Mouse (Mus musculus): ENCODE measurements around the gene Helz.
"Not testable (repeated sequence)": the region's sequence is repeated elsewhere in the genome, so short reads cannot be mapped to it uniquely, and the experiment has no call there.

Helz gene

GRCm38 (mm10) chr11:107547351-107548203 lies at the start of gene Helz:
Helz (plus strand) TSS chr11:107547930.
- peak; percentile 60 to 73 for DNase-seq (ENCODE audit: low spot score in 2 of 2)

DNA sequence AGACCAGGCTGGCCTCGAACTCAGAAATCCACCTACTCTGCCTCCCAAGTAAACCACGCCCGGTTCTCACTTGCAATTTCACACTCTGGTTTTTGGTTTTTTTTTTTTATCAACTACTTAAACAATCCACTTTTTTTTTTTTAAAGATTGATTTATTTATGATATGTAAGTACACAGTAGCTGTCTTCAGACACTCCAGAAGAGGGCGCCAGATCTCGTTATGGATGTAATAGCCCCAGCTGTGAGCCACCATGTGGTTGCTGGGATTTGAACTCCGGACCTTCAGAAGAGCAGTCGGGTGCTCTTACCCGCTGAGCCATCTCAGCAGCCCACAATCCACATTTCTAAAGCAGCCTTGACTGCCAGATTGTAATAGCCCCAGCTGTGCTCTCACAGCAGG lies 44.9 kb upstream of the Helz start:
- DNase-seq (ENCODE audit: low spot score in 2 of 2) = no peak

DNA sequence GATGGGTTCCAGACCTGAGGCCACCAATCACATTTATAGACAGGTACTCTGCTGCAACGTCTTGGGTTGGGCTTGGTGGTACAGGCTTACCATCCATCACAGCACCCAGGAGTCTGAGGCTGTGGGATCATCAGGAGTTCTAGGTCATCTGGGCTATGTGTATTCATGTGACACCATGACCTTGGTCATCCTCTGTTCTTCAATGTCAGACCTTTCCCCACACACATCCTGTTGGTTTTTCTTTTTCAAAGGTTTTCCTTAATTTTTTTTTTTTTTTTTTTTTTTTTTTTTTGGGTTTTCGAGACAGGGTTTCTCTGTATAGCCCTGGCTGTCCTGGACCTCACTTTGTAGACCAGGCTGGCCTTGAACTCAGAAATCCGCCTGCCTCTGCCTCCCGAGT lies 43.4 kb upstream of the Helz start:
- DNase-seq (ENCODE audit: low spot score in 2 of 2) = not testable (repeated sequence)

DNA sequence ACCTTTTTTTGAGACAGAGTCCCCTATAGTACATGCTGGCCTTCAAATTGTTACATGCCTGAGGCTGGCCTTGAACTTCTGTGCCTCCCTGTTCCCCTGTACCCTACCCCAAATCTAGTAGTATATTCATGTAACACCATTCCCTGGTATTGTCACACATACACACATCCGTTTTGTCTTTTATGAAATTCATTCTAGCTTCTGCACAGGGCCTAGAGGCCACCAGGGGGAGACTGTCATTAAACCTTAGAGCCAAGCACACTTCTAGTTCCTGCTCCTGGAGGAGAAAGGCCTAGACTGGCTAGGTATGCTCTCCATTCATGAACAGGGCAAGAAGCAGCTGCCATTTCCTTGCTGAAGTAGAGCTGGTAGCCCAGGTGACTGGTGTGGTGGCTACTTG lies 41.5 kb upstream of the Helz start:
- peak in 1 of 2 experiments; percentile 42 for DNase-seq (ENCODE audit: low spot score in 2 of 2)

DNA sequence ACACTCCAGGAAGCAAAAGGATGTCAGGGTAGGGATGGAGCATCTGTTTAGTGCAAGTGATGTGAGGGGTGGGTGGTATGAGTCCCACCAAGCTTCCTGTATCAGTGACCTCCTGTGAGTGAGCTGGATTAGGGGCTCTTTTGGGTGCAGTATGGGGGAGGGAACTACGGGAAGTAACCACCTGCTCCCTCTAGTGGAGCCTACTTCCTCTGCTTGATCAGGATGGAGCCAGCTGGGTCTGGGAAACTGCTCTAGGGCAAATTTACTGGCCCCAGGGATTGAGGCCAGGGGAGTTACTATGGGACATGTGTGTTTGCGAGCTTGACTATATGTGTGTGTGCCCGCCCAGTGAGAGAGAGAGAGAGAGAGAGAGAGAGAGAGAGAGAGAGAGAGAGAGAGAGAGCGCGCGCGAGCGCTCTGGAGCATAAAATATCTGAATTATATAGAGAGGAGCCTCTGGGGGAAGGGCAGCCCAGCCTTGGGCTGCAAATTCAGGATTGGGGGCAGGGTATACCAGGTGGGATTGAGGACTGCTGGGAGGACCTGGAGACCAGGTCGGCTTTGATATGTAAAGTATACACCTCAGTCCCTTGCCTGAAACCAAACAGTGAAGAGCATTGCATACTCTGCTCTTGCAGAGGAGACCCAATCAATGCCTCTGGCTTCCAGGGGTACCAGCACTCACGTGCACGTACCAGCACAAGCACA lies 37.9 kb upstream of the Helz start:
- DNase-seq (ENCODE audit: low spot score in 2 of 2) = no peak

DNA sequence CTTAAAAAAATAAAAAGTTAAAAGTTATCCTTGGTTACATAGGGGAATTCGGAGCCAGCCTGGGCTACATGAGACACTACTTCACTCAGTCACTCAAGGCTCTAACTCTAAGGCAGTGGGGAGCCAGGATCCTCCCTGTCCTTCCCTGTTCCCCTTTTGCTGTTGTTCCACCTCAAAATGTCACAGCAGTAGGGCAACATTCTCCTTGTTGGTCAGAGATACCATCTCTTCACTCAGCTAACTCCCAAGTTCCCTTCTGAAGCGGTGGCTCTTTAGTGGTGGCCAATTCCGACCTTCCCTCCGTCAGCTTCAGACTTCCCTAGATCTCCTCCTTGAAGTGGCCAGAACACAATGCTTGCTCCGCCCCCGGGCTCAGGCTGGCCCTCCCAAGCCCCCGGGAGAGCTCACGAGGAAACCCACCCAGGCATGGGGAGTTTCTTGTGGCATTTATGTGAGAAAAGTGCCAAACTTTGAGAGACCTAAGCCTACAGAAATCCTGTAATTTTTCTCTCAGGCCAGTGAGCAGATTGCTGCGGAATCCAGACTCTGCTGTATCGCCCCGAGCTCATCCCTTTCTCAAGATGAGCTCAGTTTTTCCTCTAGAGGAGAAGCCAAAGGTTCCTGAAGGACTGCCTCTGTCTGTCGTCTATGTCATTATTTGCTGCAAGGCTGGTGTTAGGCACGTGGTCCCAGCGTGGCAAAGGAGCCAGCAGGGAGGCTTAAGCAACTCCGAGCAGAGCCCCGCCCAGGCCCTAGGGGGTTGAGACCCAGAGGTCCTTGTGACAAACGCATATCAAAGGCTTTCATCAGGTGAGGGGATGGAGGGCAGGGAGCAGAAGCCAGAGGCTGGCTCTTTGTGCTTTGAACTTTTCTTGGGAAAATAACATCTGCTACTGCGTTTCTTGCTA lies 37.1 kb upstream of the Helz start:
- DNase-seq (ENCODE audit: low spot score in 2 of 2) = peak in 1 of 2 experiments; percentile 26

- DNase-seq (ENCODE audit: low spot score in 2 of 2) = peak; percentile 31 to 79
Observed at GRCm38 (mm10) chr11:107511954-107512353, 35.8 kb upstream of the Helz start.

DNA sequence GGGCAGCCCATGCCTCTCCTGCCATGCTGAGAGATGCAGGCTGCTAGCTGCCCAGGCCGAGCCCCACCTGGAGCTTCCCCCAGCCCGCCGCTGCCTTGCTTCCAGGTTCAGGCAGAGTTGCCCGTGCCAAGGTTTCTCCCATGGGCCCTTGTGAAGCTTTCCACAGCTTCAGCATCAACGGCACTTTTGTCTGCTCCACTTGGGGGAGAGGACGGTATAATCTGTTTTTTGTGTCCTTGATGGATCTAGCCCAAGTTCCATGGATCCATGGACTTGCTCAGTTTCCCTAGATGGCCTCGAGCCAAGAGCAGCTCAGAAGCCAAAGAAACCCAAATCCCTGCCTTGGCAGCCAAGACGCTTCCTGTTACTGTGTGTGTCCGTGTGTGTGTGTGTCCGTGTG lies 34.7 kb upstream of the Helz start:
- DNase-seq (ENCODE audit: low spot score in 2 of 2) = no peak

- no peak for DNase-seq (ENCODE audit: low spot score in 2 of 2)
Observed at GRCm38 (mm10) chr11:107516387-107516786, 31.3 kb upstream of the Helz start.

DNA sequence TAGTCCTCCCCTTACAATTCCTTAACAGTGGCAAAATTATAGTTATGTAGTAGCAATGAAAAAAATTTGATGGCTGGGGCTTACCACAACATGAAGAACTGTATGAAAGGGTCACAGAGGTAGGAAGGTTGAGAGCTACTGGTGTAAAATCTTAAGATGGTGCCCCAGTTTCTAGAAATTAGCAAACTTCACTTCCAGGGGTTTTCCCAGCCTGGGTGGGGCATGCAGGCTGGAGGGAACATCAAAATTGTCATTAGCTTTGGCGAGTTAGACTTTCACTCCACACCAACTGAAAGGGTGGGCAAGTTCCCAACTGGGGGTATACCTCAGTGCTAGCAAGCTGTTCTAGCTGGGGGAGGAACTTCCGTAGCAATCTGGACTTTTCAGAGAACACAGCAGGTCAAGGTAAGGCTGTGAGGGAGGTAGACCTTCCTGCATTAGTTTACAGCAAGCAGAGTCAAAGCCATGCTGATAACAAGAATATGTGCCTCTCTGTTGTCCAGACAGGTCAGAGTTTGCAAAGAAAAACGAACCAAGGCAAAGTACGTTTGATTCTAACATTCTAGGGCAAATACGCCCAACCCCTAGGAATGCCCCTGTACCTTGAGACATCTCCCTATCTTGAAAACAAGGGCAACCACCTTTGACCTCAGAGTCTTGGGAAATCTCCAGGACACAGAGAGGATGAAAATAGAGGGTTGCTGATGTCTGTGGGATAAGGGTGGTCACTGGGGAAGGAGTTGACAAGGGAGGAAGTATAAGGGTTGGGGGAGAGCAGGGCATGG lies 28.9 kb upstream of the Helz start:
- DNase-seq (ENCODE audit: low spot score in 2 of 2) = no peak

- no peak for DNase-seq (ENCODE audit: low spot score in 2 of 2)
Observed at GRCm38 (mm10) chr11:107521153-107521552, 26.6 kb upstream of the Helz start.

- DNase-seq (ENCODE audit: low spot score in 2 of 2) = no peak
Observed at GRCm38 (mm10) chr11:107524966-107525365, 22.8 kb upstream of the Helz start.

- no peak for DNase-seq (ENCODE audit: low spot score in 2 of 2)
Observed at GRCm38 (mm10) chr11:107527632-107528031, 20.1 kb upstream of the Helz start.

DNA sequence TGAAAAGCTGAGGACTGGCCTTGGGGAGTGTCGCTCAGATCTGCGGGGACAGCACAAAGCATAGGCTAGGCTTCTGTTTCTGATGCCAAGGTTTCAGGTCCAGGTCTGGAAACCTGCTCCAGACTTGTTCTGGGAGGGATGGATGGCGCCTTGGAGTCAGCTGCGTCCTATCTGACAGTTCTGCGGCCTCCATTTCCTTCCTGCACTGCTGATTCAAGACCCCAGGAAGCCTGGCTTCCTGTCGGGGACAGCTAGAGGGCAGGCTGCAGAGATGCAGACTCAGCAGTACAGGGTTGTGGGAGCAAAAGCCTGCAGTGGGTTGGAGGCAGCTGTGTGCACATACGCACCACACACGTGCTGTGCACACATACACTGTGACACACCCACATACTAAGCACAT lies 18.4 kb upstream of the Helz start:
- DNase-seq (ENCODE audit: low spot score in 2 of 2) = peak in 1 of 2 experiments; percentile 29

DNA sequence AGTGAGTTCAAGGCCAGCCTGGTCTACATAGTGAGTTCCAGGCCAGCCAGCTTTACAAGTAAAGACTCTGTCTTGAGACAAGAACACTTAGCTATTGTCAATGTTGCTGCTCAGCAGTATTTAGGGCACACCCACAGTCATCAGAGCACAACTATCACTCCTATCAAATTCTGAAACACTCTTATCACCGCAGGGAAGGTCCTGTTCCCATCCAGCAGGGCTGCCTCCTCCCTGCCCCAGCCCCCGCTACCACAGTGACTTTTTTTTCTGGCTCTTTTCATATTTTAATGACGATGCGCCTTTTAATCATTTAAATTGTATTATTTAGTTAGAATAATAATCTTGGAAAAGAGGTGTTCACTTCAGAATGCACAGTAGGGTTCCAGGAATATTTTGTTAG lies 16.3 kb upstream of the Helz start:
- DNase-seq (ENCODE audit: low spot score in 2 of 2) = no peak

GRCm38 (mm10) chr11:107532271-107532670 lies 15.5 kb upstream of the Helz start:
- DNase-seq (ENCODE audit: low spot score in 2 of 2) = no peak

DNA sequence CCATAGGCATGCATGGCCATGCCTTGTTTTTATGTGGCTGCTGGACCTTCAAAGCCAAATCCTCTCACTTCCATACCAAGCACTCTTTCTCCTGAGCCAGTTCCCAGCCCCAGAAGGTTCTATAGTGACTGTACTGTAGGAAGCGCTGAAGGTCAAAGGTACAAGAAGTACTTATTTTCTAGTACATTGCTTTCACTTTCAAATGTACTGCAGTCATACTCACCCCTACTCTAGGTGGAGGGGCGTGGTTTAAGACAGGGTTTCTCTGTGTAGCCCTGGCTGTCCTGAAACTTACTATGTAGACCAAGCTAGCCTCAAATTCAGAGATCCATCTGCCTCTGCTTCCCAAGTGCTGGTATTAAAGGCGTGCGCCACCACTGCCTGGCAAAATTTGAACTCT lies 8.7 kb upstream of the Helz start:
- no peak for DNase-seq (ENCODE audit: low spot score in 2 of 2)

- no peak for DNase-seq (ENCODE audit: low spot score in 2 of 2)
Observed at GRCm38 (mm10) chr11:107540339-107540738, 7.4 kb upstream of the Helz start.

- DNase-seq (ENCODE audit: low spot score in 2 of 2) = no peak
Observed at GRCm38 (mm10) chr11:107545747-107546476, 1.8 kb upstream of the Helz start.

GRCm38 (mm10) chr11:107546667-107547301 lies 946 bp upstream of the Helz start:
- DNase-seq (ENCODE audit: low spot score in 2 of 2) = peak; percentile 22 to 36

Data from spleen, postnatal 10 days (tissue).